Mouse (Mus musculus): ENCODE measurements around the gene Col4a3bp. TPM values are rescaled to one million over a fixed set of nuclear protein-coding genes. Genes with fewer than 3 reads are reported as not detected.
A peak's percentile ranks its signal among the peaks of the same experiment; 100 is the strongest.

Col4a3bp gene
- total RNA-seq, 2 experiments from 2014 or later, result 25.5 to 28.8 TPM

DNA sequence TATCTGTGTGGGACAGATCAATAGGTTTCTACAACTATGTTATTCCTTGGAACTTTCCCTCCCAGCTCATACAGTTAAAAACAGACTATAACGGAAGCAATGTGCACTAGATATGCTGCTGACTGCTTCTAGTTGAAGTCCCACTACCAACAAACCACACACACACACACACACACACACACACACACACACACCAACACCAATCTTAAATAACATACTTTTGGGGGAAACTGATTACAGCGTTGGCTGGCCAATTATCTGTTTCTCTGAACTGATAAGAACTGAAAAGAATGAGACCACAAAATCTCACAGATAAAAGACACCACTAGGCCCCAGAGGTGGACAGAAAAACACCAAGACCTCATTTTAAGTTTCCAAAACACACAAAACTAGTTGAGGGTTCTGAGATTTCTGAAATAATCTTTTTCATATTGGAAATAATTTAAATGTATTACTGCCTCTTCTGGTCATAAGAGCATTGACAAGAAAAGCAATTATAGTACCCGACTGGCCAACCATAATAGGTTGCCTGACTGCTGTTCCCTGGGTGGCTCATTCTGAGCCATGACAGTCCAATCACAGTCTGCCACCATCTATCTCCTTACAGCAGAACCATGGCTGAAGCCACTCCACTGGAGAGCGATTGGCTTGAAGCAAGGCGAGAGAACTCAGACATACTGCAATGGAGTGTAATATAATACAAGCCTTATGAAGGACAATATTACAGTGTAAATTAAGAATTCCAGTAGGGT is 5.4 kb upstream of the Col4a3bp start:
- no peak for DNase-seq
- intact Hi-C loops (cut with DNase I; ENCODE audit: low total_unique reads), result no loop called here

DNA sequence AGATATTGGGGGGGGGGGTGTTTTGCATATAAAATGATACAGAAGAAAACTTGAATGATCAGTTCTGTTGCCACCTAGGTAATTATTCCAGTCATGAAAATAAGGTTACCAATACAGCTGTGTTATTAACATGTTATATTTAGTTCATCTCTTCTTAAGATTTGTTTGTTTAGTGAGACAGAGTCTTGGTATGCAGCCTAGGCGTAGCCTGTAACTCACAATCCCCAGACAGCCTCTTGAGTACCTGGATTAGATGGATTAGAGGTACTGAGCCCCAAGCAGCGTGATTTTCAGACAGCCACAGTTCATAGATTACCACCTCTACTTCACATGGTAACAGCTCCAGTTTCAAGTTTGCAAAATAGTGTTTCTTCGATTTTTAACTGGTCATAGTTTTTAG is 4.3 kb upstream of the Col4a3bp start:
- intact Hi-C loops (cut with DNase I; ENCODE audit: low total_unique reads), result no loop called here
- DNase-seq, result no peak

DNA sequence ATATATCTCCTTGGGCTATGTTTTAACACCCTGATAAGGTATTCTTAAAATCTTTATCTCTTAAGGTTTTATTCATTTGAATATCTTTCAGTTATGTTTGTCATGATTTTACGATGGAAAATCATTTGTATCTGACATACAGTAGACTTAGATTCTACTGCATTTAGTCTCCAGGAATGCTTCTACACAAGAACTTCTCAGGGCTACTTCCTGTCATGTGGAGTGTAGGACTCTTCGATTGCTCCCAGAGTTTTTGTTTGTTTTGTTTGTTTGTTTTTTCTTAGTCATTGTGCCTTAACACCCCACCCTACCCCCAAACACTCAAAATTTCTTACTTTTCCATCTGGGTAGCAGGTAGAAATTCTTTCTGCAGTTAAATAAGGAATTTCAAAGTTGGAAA is 1.0 kb upstream of the Col4a3bp start:
- no peak for DNase-seq
- intact Hi-C loops (cut with DNase I; ENCODE audit: low total_unique reads), result no loop called here

DNA sequence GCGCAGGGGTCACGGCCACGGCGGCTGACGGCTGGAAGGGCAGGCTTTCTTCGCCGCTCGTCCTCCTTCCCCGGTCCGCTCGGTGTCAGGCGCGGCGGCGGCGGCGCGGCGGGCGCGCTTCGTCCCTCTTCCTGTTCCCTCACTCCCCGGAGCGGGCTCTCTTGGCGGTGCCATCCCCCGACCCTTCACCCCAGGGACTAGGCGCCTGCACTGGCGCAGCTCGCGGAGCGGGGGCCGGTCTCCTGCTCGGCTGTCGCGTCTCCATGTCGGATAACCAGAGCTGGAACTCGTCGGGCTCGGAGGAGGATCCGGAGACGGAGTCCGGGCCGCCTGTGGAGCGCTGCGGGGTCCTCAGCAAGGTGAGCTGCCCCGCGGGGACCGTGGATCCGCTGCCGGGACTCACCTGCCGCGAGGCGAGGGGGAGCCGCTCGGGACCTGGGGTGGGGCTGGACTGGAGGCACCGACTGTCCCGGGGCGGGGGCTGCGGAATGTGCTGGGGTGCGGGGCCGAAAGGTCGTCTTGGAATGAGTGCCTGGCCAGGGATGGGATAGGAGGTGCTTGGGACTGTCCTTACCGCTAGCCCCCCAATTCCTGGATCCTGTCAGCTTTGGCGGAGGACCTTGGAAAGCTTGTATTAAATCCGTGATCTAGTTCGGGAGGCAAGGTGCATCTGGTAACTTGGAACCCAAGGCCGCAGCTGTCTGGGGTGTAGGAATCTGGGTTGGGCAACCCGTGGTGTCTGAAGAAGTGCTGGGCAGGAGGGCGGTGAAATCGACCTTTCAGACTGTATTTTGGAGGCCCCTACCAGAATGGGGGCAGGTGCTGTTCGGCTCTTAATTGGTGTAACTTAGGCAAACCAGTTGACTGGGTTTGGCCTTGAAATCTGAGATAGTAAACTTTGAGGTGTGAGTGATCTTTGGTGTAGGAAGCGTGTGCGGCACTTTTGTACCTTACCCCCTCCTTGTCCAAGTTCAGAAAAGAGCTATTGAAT is 778 bp downstream of the Col4a3bp start:
- DNase-seq, result peak; percentile 48
- intact Hi-C loops (cut with DNase I; ENCODE audit: low total_unique reads), result no loop called here

DNA sequence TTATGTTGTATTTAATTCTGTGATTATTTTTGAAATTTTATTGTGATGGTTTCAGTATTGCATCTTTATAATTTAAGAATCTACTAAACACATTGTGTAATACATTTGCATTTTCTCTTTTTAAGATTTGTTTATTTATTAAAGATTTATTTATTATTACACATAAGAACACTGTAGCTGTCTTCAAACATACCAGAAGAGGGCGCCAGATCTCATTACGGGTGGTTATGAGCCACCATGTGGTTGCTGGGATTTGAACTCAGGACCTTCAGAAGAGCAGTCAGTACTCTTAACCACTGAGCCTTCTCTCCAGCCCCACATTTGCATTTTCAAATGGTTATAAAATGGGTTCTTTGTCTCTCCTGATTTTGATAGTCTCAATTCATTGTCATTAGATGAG is 2.1 kb downstream of the Col4a3bp start:
- intact Hi-C loops (cut with DNase I; ENCODE audit: low total_unique reads), result no loop called here
- no peak for DNase-seq

DNA sequence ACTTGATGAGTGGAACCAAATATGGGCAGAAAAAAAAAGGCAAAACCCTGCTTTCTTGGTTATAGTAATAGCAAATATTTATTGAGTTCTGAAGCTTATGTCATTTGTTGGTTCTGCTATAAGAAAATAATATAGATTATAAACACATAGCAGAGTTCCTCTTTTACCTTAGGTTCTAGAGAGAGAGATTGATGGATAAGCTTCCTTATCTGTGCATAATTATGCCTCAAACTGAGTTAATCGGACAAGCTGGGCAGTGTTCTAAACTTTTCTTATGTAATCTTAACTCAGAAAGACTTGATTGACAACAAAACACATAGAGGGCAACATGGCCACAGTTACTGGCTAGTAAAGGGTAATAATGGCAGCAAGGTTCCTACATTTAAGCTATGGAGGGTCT is 4.8 kb downstream of the Col4a3bp start:
- no peak for DNase-seq
- intact Hi-C loops (cut with DNase I; ENCODE audit: low total_unique reads), result no loop called here

DNA sequence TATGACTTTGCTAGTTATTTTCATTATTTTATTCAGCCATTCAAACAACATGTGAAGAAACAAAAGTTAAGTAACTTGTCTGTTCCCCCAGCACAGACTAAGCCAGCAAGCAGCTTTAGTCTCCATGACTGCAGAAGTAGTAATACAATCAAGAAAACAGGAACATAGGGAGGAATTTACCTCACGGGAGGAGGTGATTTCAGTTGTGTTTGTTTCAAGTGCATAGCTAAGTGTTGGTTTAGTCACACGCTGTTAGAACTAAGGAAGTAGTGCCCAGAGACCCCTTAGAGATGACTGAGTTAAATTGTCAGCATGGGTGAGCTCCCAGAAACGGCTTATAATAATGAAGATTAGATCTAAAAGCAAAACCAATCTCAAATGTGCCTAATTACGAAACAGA is 5.5 kb downstream of the Col4a3bp start:
- intact Hi-C loops (cut with DNase I; ENCODE audit: low total_unique reads), result no loop called here
- DNase-seq, result no peak

DNA sequence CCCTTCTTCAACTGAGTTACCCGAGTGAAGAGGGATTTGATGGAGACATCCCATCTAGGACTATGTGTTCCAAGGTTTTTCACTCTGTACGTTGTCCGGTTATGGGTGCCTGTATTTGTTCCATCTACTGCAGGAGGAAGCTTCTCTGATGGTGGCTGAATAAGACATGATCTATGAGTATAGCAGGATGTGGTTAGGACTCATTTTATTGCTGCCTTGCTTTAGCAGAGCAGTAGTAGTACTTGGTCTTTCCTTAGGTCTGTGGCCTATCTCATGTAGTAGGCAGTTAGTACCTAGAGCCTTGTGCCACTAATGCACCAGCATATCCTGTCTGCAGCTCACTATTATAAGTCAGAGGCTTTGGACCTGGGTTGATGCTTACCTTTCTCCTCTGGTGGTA is 12.7 kb downstream of the Col4a3bp start:
- intact Hi-C loops (cut with DNase I; ENCODE audit: low total_unique reads), result no loop called here
- no peak for DNase-seq

DNA sequence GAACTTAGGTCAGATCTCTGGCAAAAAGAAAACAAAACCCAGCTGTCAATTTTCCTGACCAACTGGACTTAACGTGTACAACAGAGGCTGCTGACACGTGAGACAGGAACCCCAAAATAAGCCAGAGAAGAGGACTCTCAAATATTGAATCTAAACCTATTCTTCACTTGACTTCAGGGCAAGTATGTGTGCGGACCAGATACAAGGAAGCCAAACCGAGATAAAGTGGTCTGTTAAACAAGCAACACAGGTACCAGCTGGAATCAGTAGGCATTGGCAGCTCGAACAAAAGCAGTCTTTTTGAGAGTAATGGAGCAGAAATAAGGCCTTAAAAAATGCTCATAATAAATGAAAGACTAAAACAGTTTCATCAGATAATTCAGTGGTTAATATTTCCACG is 25.6 kb downstream of the Col4a3bp start:
- intact Hi-C loops (cut with DNase I; ENCODE audit: low total_unique reads), result no loop called here

DNA sequence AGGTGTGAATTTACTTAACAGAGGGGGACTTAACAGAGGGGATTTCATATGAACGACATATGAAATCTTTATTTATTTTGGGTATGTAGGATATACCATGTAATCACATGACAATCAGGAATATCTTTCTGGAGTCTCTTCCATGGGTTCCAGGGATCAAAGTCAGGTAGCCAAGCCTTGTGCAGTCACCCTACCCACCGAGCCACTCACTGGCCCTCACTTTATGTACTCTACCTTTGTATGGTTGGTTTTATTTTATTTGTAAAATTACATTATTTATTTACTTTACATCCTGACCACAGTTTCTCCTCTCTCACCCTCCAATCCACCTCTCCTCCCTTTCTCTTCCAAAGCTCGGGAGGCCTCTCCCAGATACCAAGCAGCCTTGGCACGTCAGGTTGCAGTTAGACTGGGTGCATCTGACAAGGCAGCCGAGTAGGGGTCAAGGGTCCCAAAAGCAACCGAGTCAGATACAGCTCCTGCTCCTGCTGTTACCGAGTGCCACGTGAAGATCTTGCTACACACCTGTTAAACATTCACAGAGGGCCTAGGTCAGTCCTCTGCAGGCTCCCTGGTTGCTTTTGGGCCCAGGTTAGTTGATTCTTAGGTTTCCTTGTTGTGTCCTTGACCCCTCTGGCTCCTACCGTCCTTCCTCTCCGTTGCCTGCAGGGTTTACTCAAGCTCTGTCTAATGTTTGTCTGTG is 28.0 kb downstream of the Col4a3bp start:
- intact Hi-C loops (cut with DNase I; ENCODE audit: low total_unique reads), result no loop called here

More for the DNA sequence above, 25.6 kb downstream of the Col4a3bp start:
- DNase-seq, result no peak

DNA sequence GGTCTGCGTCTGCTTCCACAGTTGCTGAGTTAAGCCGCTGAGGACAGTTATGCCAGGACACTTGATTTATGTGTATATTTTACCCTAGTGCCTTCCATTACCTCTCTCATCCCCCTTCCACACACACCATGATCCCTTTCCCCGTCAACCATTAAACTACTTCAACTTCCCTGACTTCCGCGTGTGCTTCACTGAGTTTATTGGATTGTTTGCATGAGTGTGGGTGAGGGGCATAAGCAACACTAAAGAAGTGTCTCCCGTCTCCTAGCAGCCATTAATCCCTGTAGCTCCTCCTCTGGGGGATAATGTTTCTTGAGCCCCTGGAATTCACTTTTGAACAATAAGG is 28.6 kb downstream of the Col4a3bp start:
- no peak for DNase-seq

More for the DNA sequence above, 28.0 kb downstream of the Col4a3bp start:
- DNase-seq, result no peak

DNA sequence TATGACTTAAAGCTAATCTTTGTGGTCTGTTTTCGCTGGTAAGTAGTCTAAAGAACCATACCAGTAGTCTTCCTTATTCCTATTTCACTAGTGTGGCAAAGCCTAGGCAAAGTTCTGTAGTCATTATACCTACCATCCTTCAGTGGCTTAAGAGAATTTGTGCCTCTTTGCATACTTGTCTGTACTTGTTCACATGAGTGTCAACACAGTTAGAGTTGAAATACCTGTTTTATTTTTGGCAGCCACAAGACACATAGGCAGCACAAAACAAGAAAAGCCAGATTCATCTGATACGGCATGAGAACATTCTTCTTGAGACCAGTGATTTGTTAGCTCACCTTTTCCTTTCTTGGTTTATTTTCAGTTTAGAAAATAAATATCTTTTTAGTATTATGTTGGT is 31.8 kb downstream of the Col4a3bp start:
- intact Hi-C loops (cut with DNase I; ENCODE audit: low total_unique reads), result no loop called here
- DNase-seq, result no peak

More for the DNA sequence above, 28.6 kb downstream of the Col4a3bp start:
- intact Hi-C loops (cut with DNase I; ENCODE audit: low total_unique reads), result no loop called here

DNA sequence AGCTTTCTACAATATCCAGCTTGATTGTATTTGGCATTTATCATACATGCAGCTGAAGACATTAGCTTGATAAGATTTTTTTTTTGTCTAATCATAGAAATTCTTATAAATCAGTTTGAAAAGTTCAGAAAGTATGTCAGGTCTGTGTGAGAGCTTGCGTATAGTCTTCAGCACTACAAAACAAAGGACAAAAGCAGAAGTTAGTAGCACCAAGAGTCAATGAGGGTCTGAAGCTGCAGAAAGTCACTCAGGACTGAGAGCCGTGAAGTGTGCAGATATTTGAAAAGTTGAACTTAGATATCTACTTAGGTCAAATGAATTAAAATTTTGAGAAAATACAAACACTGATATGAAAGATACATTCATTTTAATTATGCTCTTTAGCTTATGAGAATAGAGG is 36.7 kb downstream of the Col4a3bp start:
- intact Hi-C loops (cut with DNase I; ENCODE audit: low total_unique reads), result no loop called here
- DNase-seq, result no peak

DNA sequence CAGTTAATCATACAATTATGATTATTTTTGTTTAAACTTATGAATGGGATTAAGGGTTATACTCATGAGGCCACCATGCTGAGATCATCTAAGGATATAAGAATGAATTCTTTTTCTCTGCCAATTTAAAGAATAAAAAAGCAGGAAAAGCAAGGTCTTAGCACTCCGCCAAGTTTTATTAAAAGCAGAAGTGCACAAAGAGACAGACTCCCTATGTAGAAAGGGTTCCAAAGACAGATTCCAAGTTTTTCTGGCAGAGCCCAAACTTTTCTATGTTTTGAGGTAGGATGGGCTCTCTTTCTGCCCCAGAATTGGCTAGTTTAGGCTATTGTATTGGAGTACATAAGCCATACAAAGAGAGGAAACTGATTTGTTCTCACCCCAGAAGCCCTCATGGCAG is 37.6 kb downstream of the Col4a3bp start:
- DNase-seq, result no peak
- intact Hi-C loops (cut with DNase I; ENCODE audit: low total_unique reads), result no loop called here

DNA sequence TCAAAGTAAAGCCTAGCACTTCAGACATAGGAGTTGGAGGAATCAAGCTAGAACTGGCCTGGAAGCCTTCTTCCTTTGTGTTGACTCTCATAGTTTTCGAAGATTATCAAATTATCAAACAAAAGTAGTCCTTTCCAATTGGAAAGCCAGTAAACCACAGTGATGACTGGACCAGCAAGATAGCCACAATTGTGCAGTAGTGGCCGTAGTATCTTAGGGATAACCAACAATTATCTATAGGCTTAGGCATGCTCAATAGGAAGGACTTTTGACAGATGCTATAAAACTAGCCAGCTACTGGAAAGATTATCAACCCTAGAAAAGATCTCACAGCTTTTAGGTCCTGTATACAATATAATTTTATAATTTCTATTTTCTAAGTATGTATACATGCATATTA is 41.8 kb downstream of the Col4a3bp start:
- DNase-seq, result no peak
- intact Hi-C loops (cut with DNase I; ENCODE audit: low total_unique reads), result no loop called here

DNA sequence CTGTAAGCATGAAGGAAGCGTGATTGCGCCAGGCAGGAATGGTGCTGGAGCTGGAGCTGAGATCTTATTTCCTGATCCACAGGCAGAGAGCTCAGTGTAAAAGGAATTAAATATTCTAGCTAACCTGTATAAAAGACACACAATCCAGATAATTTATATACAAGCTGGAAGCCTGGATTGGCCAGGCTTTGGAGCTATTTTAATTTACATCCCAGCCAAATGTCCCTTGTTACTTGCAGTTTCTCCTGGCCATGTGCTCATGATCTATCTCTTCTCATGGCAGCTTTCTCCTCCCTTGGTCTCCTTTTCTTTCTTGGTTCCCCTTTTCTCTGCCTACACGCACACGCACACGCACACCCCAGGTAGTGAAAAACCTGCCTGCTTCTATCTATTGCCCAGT is 44.1 kb downstream of the Col4a3bp start:
- DNase-seq, result no peak
- intact Hi-C loops (cut with DNase I; ENCODE audit: low total_unique reads), result no loop called here

DNA sequence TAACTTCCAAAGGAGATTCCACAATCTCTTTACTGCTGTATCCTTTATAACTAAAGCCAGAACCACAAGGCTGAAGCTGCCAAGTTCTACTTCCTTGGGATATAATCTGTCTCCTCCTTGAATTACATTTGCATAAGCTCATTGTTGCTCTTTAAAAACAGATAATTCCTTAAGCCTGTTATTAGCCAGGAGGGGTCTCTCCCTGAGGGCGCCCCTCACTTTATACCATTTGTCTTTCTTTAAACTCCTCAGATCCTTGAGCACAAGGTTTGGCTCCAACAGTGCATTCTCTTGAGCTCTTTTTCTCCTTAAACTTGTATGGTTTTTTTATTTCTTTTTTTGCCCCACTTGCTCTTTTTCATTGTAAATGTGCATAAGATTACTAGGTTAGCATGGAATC is 46.2 kb downstream of the Col4a3bp start:
- intact Hi-C loops (cut with DNase I; ENCODE audit: low total_unique reads), result no loop called here
- no peak for DNase-seq

DNA sequence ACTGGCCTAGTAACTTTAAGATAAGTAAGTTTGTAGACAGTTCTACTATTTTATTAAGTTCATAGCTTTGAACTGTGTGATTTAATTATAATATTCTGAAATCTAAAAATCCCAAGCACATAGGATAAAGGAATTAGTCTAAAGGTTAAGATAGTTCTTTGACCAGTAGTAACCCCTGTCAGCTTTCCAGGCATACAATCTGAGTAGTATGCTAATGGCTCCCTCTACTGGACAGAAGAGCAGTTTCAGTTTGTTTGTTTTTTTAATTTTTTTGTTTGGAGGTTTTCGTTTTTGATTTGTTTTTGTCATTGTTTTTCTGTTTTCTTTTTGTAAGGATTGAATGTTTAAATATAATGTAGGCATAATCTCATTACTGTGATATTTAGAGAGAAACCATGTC is 51.2 kb downstream of the Col4a3bp start:
- DNase-seq, result no peak
- intact Hi-C loops (cut with DNase I; ENCODE audit: low total_unique reads), result loop anchor here (2.0 kb wide), 1 partner anchor 161 kb away; no protein-coding TSS in a partner anchor

DNA sequence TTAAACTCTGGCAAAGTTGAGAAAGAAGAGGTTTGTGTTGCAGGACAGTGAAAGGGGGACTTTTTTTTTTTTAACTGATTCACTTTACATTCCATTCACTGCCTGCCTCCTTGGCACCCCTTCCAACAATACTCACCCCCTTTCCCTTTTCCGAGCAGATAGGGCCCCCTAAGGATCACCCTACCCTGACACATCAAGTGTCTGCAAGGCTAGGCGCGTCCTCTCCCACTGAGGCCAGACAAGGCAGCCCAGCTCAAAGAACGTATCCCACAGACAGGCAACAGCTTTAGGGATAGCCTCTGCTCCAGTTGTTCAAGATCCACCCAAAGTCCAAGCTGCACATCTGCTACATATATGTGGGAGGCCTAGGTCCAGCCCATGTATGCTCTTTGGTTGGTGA is 51.7 kb downstream of the Col4a3bp start:
- DNase-seq, result no peak
- intact Hi-C loops (cut with DNase I; ENCODE audit: low total_unique reads), result no loop called here

DNA sequence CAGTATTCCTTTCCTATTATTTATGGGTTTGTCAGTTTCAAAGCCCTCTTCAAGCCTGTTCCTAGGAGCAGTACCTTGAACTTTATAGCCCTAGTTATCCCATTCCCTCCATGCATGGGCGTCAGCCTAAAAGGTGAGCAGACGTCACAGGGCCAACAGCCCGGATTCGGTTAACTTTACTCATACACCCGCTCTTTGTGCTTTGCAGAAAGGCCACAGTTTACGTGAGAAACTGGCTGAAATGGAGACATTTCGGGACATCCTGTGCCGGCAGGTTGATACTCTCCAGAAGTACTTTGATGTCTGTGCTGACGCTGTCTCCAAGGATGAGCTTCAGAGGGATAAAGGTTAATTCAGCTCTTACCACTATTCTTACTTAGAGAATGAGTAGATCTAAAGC is 56.8 kb downstream of the Col4a3bp start:
- intact Hi-C loops (cut with DNase I; ENCODE audit: low total_unique reads), result no loop called here
- no peak for DNase-seq
